15 mouse cellular contexts compared by ENCODE assay signal in the genomic region with DNA sequence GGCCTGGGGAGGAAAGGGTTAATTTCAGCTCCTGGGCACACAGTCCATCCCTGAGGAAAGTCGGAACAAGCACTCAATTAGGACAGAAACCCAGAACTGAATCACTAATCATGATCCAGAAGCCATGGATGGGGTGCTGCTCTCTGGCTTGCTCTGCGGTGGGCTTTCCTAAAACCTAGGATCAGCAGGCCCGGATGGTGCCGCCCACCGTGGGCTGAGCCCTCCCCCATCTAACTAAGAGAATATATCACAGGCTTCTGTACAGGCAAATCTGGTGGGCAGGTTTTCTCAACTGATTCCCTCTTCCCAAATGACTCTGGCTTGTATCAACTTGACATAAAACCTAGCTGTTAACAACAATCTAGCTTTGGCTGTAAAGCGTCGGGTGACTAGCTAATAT. TPM values are rescaled to one million over a fixed set of nuclear protein-coding genes. Genes with fewer than 3 reads are reported as not detected.
DNase-seq lines count a peak whose midpoint lies in the region; ATAC-seq and TF ChIP-seq lines count a peak whose summit lies in the region.
"Had no signal": no experiment of that assay in that cellular context is flagged by ENCODE, and none has a peak within 500 bp of the region (broad histone marks: within the 10 kb centered on the region; RNA-seq: fewer than 3 reads in every experiment).

No protein-coding gene starts in this region.

- ATAC-seq in limb, embryonic 12.5 days (ENCODE audit: insufficient number of reproducible peaks, insufficient read depth, low FRiP score, low TSS enrichment, low read depth): 0 out of 2 replicates have a peak, but pooled peaks have one; percentile 13
- no peak for ATAC-seq in embryonic facial prominence, embryonic 15.5 days (ENCODE audit: insufficient number of reproducible peaks, low FRiP score, low TSS enrichment, low read depth)
- peak; percentile 48; the same call in 1 of the 2 replicates for ATAC-seq in intestine, embryonic 15.5 days
- ATAC-seq in forebrain, embryonic 12.5 days (ENCODE audit: low FRiP score): no peak
- ATAC-seq: liver, postnatal 0 days had no signal

- peak overlapping the region; percentile 32; the same call in 1 of the 2 replicates for H3K27ac ChIP-seq in limb, embryonic 12.5 days
- H3K27ac ChIP-seq in limb, embryonic 10.5 days: no peak overlapping the region
- peak overlapping the region; percentile 48 for H3K27ac ChIP-seq in embryonic facial prominence, embryonic 15.5 days (replicated peaks)
- peak overlapping the region; percentile 33 for H3K27ac ChIP-seq in intestine, embryonic 15.5 days
- H3K27ac ChIP-seq in small intestine, adult 2 months (ENCODE audit: insufficient read depth, low read depth, low read length): peak overlapping the region; percentile 42
- H3K27ac ChIP-seq in forebrain, embryonic 12.5 days: no peak overlapping the region
- H3K27ac ChIP-seq: hindbrain, postnatal 0 days had no signal

- H3K4me2 ChIP-seq in limb, embryonic 12.5 days: peak overlapping the region; percentile 40
- H3K4me2 ChIP-seq in embryonic facial prominence, embryonic 15.5 days (replicated peaks): 0 out of 2 replicates have a peak overlapping the region, but pooled peaks have one; percentile 6
- peak overlapping the region; percentile 18 for H3K4me2 ChIP-seq in intestine, embryonic 15.5 days (replicated peaks)
- no peak overlapping the region for H3K4me2 ChIP-seq in forebrain, embryonic 12.5 days

- H3K36me3 ChIP-seq in limb, embryonic 12.5 days: no peaks in the 10 kb centered on the region
- H3K36me3 ChIP-seq in limb, embryonic 10.5 days: no peaks in the 10 kb centered on the region
- H3K36me3 ChIP-seq in embryonic facial prominence, embryonic 15.5 days: no peaks in the 10 kb centered on the region
- H3K36me3 ChIP-seq in intestine, embryonic 15.5 days: no peaks in the 10 kb centered on the region
- H3K36me3 ChIP-seq in small intestine, adult 2 months (ENCODE audit: control insufficient read depth, insufficient read depth, low read length): no peaks in the 10 kb centered on the region
- no peaks in the 10 kb centered on the region for H3K36me3 ChIP-seq in forebrain, embryonic 12.5 days (replicated peaks)

- H3K9ac ChIP-seq in limb, embryonic 12.5 days (replicated peaks): no peak overlapping the region
- H3K9ac ChIP-seq in embryonic facial prominence, embryonic 15.5 days: no peak overlapping the region
- H3K9ac ChIP-seq in intestine, embryonic 15.5 days: no peak overlapping the region
- no peak overlapping the region for H3K9ac ChIP-seq in forebrain, embryonic 12.5 days
- H3K9ac ChIP-seq: liver, postnatal 0 days had no signal

- no peak for TF ChIP-seq CTCF in small intestine, adult 2 months (IDR thresholded peaks at IDR 0.05; ENCODE audit: extremely low read depth, insufficient read length, insufficient replicate concordance, low read depth, low read length)

- 37% methylated on average over 7 of the region's 7 CpGs for WGBS in limb, embryonic 12.5 days
- WGBS in limb, embryonic 10.5 days: 61% methylated on average over 7 of the region's 7 CpGs
- WGBS in embryonic facial prominence, embryonic 15.5 days: 51% methylated on average over 7 of the region's 7 CpGs
- 28% methylated on average over 7 of the region's 7 CpGs for WGBS in intestine, embryonic 15.5 days
- 40% methylated on average over 7 of the region's 7 CpGs for WGBS in small intestine, adult 2 months
- WGBS in forebrain, embryonic 12.5 days: 76% methylated on average over 7 of the region's 7 CpGs

- H3K9me3 ChIP-seq in limb, embryonic 12.5 days: peaks cover 11% of the 10 kb centered on the region; the same call in 1 of the 2 replicates
- 0 out of 2 replicates have a peak, but pooled peaks cover 2% of the 10 kb centered on the region for H3K9me3 ChIP-seq in limb, embryonic 10.5 days (replicated peaks)
- H3K9me3 ChIP-seq in embryonic facial prominence, embryonic 15.5 days (replicated peaks): no peaks in the 10 kb centered on the region
- H3K9me3 ChIP-seq in intestine, embryonic 15.5 days: no peaks in the 10 kb centered on the region
- H3K9me3 ChIP-seq in forebrain, embryonic 12.5 days: peaks cover 3% of the 10 kb centered on the region; the same call in 1 of the 2 replicates

- TF ChIP-seq POLR2A in small intestine, adult 2 months (IDR thresholded peaks at IDR 0.05; ENCODE audit: low read depth, low read length): no peak

- H3K27me3 ChIP-seq in limb, embryonic 12.5 days: no peaks in the 10 kb centered on the region
- H3K27me3 ChIP-seq in limb, embryonic 10.5 days (ENCODE audit: low read depth, poor library complexity, severe bottlenecking): no peaks in the 10 kb centered on the region
- H3K27me3 ChIP-seq in embryonic facial prominence, embryonic 15.5 days: no peaks in the 10 kb centered on the region
- no peaks in the 10 kb centered on the region for H3K27me3 ChIP-seq in intestine, embryonic 15.5 days (replicated peaks)
- H3K27me3 ChIP-seq in small intestine, adult 2 months (ENCODE audit: control insufficient read depth, insufficient read depth, low read length): no peaks in the 10 kb centered on the region
- no peaks in the 10 kb centered on the region for H3K27me3 ChIP-seq in forebrain, embryonic 12.5 days

- no peak overlapping the region for H3K4me3 ChIP-seq in limb, embryonic 12.5 days (replicated peaks)
- H3K4me3 ChIP-seq in limb, embryonic 10.5 days: no peak overlapping the region
- no peak overlapping the region for H3K4me3 ChIP-seq in embryonic facial prominence, embryonic 15.5 days (replicated peaks)
- no peak overlapping the region for H3K4me3 ChIP-seq in intestine, embryonic 15.5 days (replicated peaks)
- H3K4me3 ChIP-seq in small intestine, adult 2 months (ENCODE audit: low read depth, low read length): no peak overlapping the region
- no peak overlapping the region for H3K4me3 ChIP-seq in forebrain, embryonic 12.5 days (replicated peaks)

- peaks cover 28% of the 10 kb centered on the region for H3K4me1 ChIP-seq in limb, embryonic 12.5 days (replicated peaks)
- H3K4me1 ChIP-seq in limb, embryonic 10.5 days: peaks cover 19% of the 10 kb centered on the region
- peaks cover 13% of the 10 kb centered on the region; the same call in 1 of the 2 replicates for H3K4me1 ChIP-seq in embryonic facial prominence, embryonic 15.5 days
- peaks cover 10% of the 10 kb centered on the region; the same call in 1 of the 2 replicates for H3K4me1 ChIP-seq in intestine, embryonic 15.5 days (replicated peaks)
- H3K4me1 ChIP-seq in small intestine, adult 2 months (ENCODE audit: control insufficient read depth, insufficient read depth, insufficient read length, low read length): peaks cover 7% of the 10 kb centered on the region
- H3K4me1 ChIP-seq in forebrain, embryonic 12.5 days: no peaks in the 10 kb centered on the region

- DNase-seq in limb, embryonic 10.5 days (ENCODE audit: low spot score): no peak
- DNase-seq in kidney, adult 9 months: no peak
- DNase-seq: adrenal gland, adult 2 months; cerebellum, postnatal 14 days; gastrocnemius, postnatal 14 days; kidney, postnatal 14 days; liver, postnatal 0 days; right cerebral cortex, postnatal 4 days; thymus, adult 2 months had no signal

RNA-seq across cellular contexts. Expression of gene Lrrc75b, which starts 12.2 kb away (rescaled TPM):
- polyA plus RNA-seq in limb, embryonic 12.5 days (2016; fragmentation: Nextera tagmentation; extraction: Ambion mirVana): 0.93 and 1.3 TPM in 2 replicates
- 0.74 and 0.93 TPM in 2 replicates for polyA plus RNA-seq in limb, embryonic 10.5 days (2016; fragmentation: Nextera tagmentation; extraction: Ambion mirVana)
- 4.9 and 6.3 TPM in 2 replicates for polyA plus RNA-seq in embryonic facial prominence, embryonic 15.5 days (2015; fragmentation: Nextera tagmentation; extraction: Ambion mirVana)
- polyA plus RNA-seq in intestine, embryonic 15.5 days (2015; fragmentation: Nextera tagmentation; extraction: Ambion mirVana): 2.1 and 2.7 TPM in 2 replicates
- 1.8 and 1.9 TPM in 2 replicates for polyA plus RNA-seq in small intestine, adult 2 months (2012; rRNA removed)
- polyA plus RNA-seq in forebrain, embryonic 12.5 days (2016; fragmentation: Nextera tagmentation; extraction: Ambion mirVana): 5.5 and 7.4 TPM in 2 replicates

RNA-seq across cellular contexts. Expression of gene Ggt1, which starts 13.5 kb away (rescaled TPM):
- polyA plus RNA-seq in limb, embryonic 12.5 days (2016; fragmentation: Nextera tagmentation; extraction: Ambion mirVana): 0.79 and 0.88 TPM in 2 replicates
- 1.3 and 2.3 TPM in 2 replicates for polyA plus RNA-seq in limb, embryonic 10.5 days (2016; fragmentation: Nextera tagmentation; extraction: Ambion mirVana)
- 1.7 and 2.2 TPM in 2 replicates for polyA plus RNA-seq in embryonic facial prominence, embryonic 15.5 days (2015; fragmentation: Nextera tagmentation; extraction: Ambion mirVana)
- polyA plus RNA-seq in intestine, embryonic 15.5 days (2015; fragmentation: Nextera tagmentation; extraction: Ambion mirVana): 46.5 and 63.7 TPM in 2 replicates
- polyA plus RNA-seq in small intestine, adult 2 months (2012; rRNA removed): 454 and 722 TPM in 2 replicates
- polyA plus RNA-seq in forebrain, embryonic 12.5 days (2016; fragmentation: Nextera tagmentation; extraction: Ambion mirVana): 0.58 and 2.3 TPM in 2 replicates

RNA-seq across cellular contexts. Expression of gene Gucd1, which starts 30.1 kb away (rescaled TPM):
- polyA plus RNA-seq in limb, embryonic 12.5 days (2016; fragmentation: Nextera tagmentation; extraction: Ambion mirVana): 24.0 and 30.0 TPM in 2 replicates
- 26.1 and 32.3 TPM in 2 replicates for polyA plus RNA-seq in limb, embryonic 10.5 days (2016; fragmentation: Nextera tagmentation; extraction: Ambion mirVana)
- polyA plus RNA-seq in embryonic facial prominence, embryonic 15.5 days (2015; fragmentation: Nextera tagmentation; extraction: Ambion mirVana): 26.3 and 27.7 TPM in 2 replicates
- polyA plus RNA-seq in intestine, embryonic 15.5 days (2015; fragmentation: Nextera tagmentation; extraction: Ambion mirVana): 39.8 and 46.7 TPM in 2 replicates
- 111 and 261 TPM in 2 replicates for polyA plus RNA-seq in small intestine, adult 2 months (2012; rRNA removed)
- 23.5 and 24.4 TPM in 2 replicates for polyA plus RNA-seq in forebrain, embryonic 12.5 days (2016; fragmentation: Nextera tagmentation; extraction: Ambion mirVana)

RNA-seq across cellular contexts. Expression of gene Snrpd3, which starts 30.6 kb away (rescaled TPM):
- 179 and 203 TPM in 2 replicates for polyA plus RNA-seq in limb, embryonic 12.5 days (2016; fragmentation: Nextera tagmentation; extraction: Ambion mirVana)
- 255 and 295 TPM in 2 replicates for polyA plus RNA-seq in limb, embryonic 10.5 days (2016; fragmentation: Nextera tagmentation; extraction: Ambion mirVana)
- 156 and 168 TPM in 2 replicates for polyA plus RNA-seq in embryonic facial prominence, embryonic 15.5 days (2015; fragmentation: Nextera tagmentation; extraction: Ambion mirVana)
- polyA plus RNA-seq in intestine, embryonic 15.5 days (2015; fragmentation: Nextera tagmentation; extraction: Ambion mirVana): 147 and 156 TPM in 2 replicates
- 5.2 and 7.4 TPM in 2 replicates for polyA plus RNA-seq in small intestine, adult 2 months (2012; rRNA removed)
- polyA plus RNA-seq in forebrain, embryonic 12.5 days (2016; fragmentation: Nextera tagmentation; extraction: Ambion mirVana): 204 and 215 TPM in 2 replicates

RNA-seq across cellular contexts. Expression of gene Ggt5, which starts 41.2 kb away (rescaled TPM):
- 0.70 and 1.1 TPM in 2 replicates for polyA plus RNA-seq in limb, embryonic 12.5 days (2016; fragmentation: Nextera tagmentation; extraction: Ambion mirVana)
- polyA plus RNA-seq in limb, embryonic 10.5 days (2016; fragmentation: Nextera tagmentation; extraction: Ambion mirVana): 0.33 and 0.69 TPM in 2 replicates
- 2.8 and 3.2 TPM in 2 replicates for polyA plus RNA-seq in embryonic facial prominence, embryonic 15.5 days (2015; fragmentation: Nextera tagmentation; extraction: Ambion mirVana)
- 7.5 and 7.9 TPM in 2 replicates for polyA plus RNA-seq in intestine, embryonic 15.5 days (2015; fragmentation: Nextera tagmentation; extraction: Ambion mirVana)
- polyA plus RNA-seq in small intestine, adult 2 months (2012; rRNA removed): 17.9 and 27.0 TPM in 2 replicates
- 0.74 and 0.90 TPM in 2 replicates for polyA plus RNA-seq in forebrain, embryonic 12.5 days (2016; fragmentation: Nextera tagmentation; extraction: Ambion mirVana)

Comparison
In these comparisons a context has a peak if more than half of its experiments do, and no peak if none do; other contexts are left out.
1. H3K27ac ChIP-seq: peak in limb, embryonic 12.5 days (single experiment), embryonic facial prominence, embryonic 15.5 days (single experiment), intestine, embryonic 15.5 days (single experiment) and small intestine, adult 2 months (single experiment); none in limb, embryonic 10.5 days (single experiment) and forebrain, embryonic 12.5 days (single experiment).
2. ATAC-seq: peak in limb, embryonic 12.5 days (single experiment) and intestine, embryonic 15.5 days (single experiment); none in embryonic facial prominence, embryonic 15.5 days (single experiment) and forebrain, embryonic 12.5 days (single experiment).